Mouse (Mus musculus): ENCODE measurements around the gene Mpdz. TPM values are rescaled to one million over a fixed set of nuclear protein-coding genes. Genes with fewer than 3 reads are reported as not detected.

Gene Mpdz
- polyA plus RNA-seq, 1 experiment from 2014 or later, result 14.8 TPM

GRCm38 (mm10) chr4:81309473-81310167 is 133.0 kb downstream of the Mpdz start:
- H3K9ac ChIP-seq, result no peak overlapping the region
- no peak overlapping the region for H3K4me3 ChIP-seq
- H3K36me3 ChIP-seq, result peaks cover 14% of the 10 kb centered on the region
- no peak overlapping the region; the same call in 1 of the 2 replicates for H3K27ac ChIP-seq
- WGBS, result 87% methylated on average over 12 of the region's 12 CpGs
- no peaks in the 10 kb centered on the region for H3K4me1 ChIP-seq (replicated peaks)
- H3K27me3 ChIP-seq, result no peaks in the 10 kb centered on the region
- no peak overlapping the region for H3K4me2 ChIP-seq
- no peak for ATAC-seq (ENCODE audit: low FRiP score)
- H3K9me3 ChIP-seq, result no peaks in the 10 kb centered on the region

GRCm38 (mm10) chr4:81307596-81308265 is 134.9 kb downstream of the Mpdz start:
- H3K9me3 ChIP-seq, result no peaks in the 10 kb centered on the region
- H3K4me3 ChIP-seq, result no peak overlapping the region
- no peaks in the 10 kb centered on the region for H3K27me3 ChIP-seq
- WGBS, result 91% methylated on average over 10 of the region's 10 CpGs
- no peak overlapping the region for H3K9ac ChIP-seq
- H3K36me3 ChIP-seq, result peaks cover 14% of the 10 kb centered on the region
- H3K4me2 ChIP-seq, result no peak overlapping the region
- no peak for ATAC-seq (ENCODE audit: low FRiP score)
- no peaks in the 10 kb centered on the region for H3K4me1 ChIP-seq (replicated peaks)
- H3K27ac ChIP-seq, result no peak overlapping the region

- ATAC-seq (ENCODE audit: low FRiP score), result no peak
- Histone ChIP-seq H3K9ac (no peak overlapping the region), H3K4me2 (no peak overlapping the region), H3K4me1 (replicated peaks) (no peaks in the 10 kb centered on the region), H3K36me3 (peaks cover 15% of the 10 kb centered on the region), H3K27ac (no peak overlapping the region), H3K9me3 (no peaks in the 10 kb centered on the region), H3K4me3 (no peak overlapping the region), H3K27me3 (no peaks in the 10 kb centered on the region)
- 96% methylated on average over 3 of the region's 3 CpGs for WGBS
Observed at GRCm38 (mm10) chr4:81302056-81302455, 140.6 kb downstream of the Mpdz start.

- peaks cover 19% of the 10 kb centered on the region for H3K36me3 ChIP-seq
- no peak overlapping the region for H3K4me3 ChIP-seq
- no peak overlapping the region for H3K9ac ChIP-seq
- WGBS, result 73% methylated on average over 4 of the region's 4 CpGs
- no peak overlapping the region for H3K4me2 ChIP-seq
- ATAC-seq (ENCODE audit: low FRiP score), result no peak
- no peaks in the 10 kb centered on the region for H3K27me3 ChIP-seq
- no peaks in the 10 kb centered on the region for H3K4me1 ChIP-seq (replicated peaks)
- H3K27ac ChIP-seq, result no peak overlapping the region
- no peaks in the 10 kb centered on the region for H3K9me3 ChIP-seq
Observed at GRCm38 (mm10) chr4:81298384-81298783, 144.2 kb downstream of the Mpdz start.

- no peak for ATAC-seq (ENCODE audit: low FRiP score)
- no peaks in the 10 kb centered on the region for H3K9me3 ChIP-seq
- no peak overlapping the region for H3K4me2 ChIP-seq
- H3K36me3 ChIP-seq, result peaks cover 22% of the 10 kb centered on the region
- no peak overlapping the region for H3K4me3 ChIP-seq
- H3K9ac ChIP-seq, result no peak overlapping the region
- H3K4me1 ChIP-seq (replicated peaks), result 0 out of 2 replicates have a peak, but pooled peaks cover 3% of the 10 kb centered on the region
- no peak overlapping the region for H3K27ac ChIP-seq
- H3K27me3 ChIP-seq, result no peaks in the 10 kb centered on the region
Observed at GRCm38 (mm10) chr4:81293309-81293708, 149.3 kb downstream of the Mpdz start.

GRCm38 (mm10) chr4:81285564-81285963 is 157.1 kb downstream of the Mpdz start:
- H3K4me2 ChIP-seq, result no peak overlapping the region
- H3K27me3 ChIP-seq, result no peaks in the 10 kb centered on the region
- WGBS, result 86% methylated on average over 4 of the region's 4 CpGs
- no peak overlapping the region for H3K4me3 ChIP-seq
- no peak for ATAC-seq (ENCODE audit: low FRiP score)
- no peak overlapping the region for H3K27ac ChIP-seq
- peaks cover 12% of the 10 kb centered on the region; the same call in 1 of the 2 replicates for H3K36me3 ChIP-seq
- no peaks in the 10 kb centered on the region for H3K9me3 ChIP-seq
- H3K4me1 ChIP-seq (replicated peaks), result 0 out of 2 replicates have a peak, but pooled peaks cover 3% of the 10 kb centered on the region
- no peak overlapping the region for H3K9ac ChIP-seq

- Histone ChIP-seq H3K27me3 (no peaks in the 10 kb centered on the region), H3K9ac (no peak overlapping the region), H3K4me3 (no peak overlapping the region), H3K36me3 (peaks cover 8% of the 10 kb centered on the region; the same call in 1 of the 2 replicates), H3K9me3 (no peaks in the 10 kb centered on the region), H3K4me1 (replicated peaks) (no peaks in the 10 kb centered on the region), H3K27ac (no peak overlapping the region), H3K4me2 (no peak overlapping the region)
- WGBS, result 95% methylated on average over 3 of the region's 3 CpGs
- no peak for ATAC-seq (ENCODE audit: low FRiP score)
Observed at GRCm38 (mm10) chr4:81283611-81284010, 159.0 kb downstream of the Mpdz start.

GRCm38 (mm10) chr4:81283081-81283480 is 159.5 kb downstream of the Mpdz start:
- no peak overlapping the region for H3K9ac ChIP-seq
- no peak for ATAC-seq (ENCODE audit: low FRiP score)
- no peak overlapping the region for H3K27ac ChIP-seq
- H3K9me3 ChIP-seq, result no peaks in the 10 kb centered on the region
- no peak overlapping the region for H3K4me2 ChIP-seq
- H3K36me3 ChIP-seq, result peaks cover 8% of the 10 kb centered on the region; the same call in 1 of the 2 replicates
- 89% methylated on average over 6 of the region's 6 CpGs for WGBS
- no peaks in the 10 kb centered on the region for H3K27me3 ChIP-seq
- no peaks in the 10 kb centered on the region for H3K4me1 ChIP-seq (replicated peaks)
- H3K4me3 ChIP-seq, result no peak overlapping the region

GRCm38 (mm10) chr4:81280098-81280497 is 162.5 kb downstream of the Mpdz start:
- H3K4me3 ChIP-seq, result no peak overlapping the region
- no peaks in the 10 kb centered on the region for H3K27me3 ChIP-seq
- WGBS, result 33% methylated on average over 4 of the region's 4 CpGs
- no peak overlapping the region for H3K4me2 ChIP-seq
- H3K4me1 ChIP-seq (replicated peaks), result no peaks in the 10 kb centered on the region; the same call in 1 of the 2 replicates
- no peaks in the 10 kb centered on the region for H3K9me3 ChIP-seq
- no peak for ATAC-seq (ENCODE audit: low FRiP score)
- H3K9ac ChIP-seq, result no peak overlapping the region
- H3K36me3 ChIP-seq, result no peaks in the 10 kb centered on the region
- H3K27ac ChIP-seq, result no peak overlapping the region

GRCm38 (mm10) chr4:81279451-81279850 is 163.2 kb downstream of the Mpdz start:
- H3K4me3 ChIP-seq, result no peak overlapping the region
- H3K4me2 ChIP-seq, result no peak overlapping the region
- H3K9me3 ChIP-seq, result no peaks in the 10 kb centered on the region
- H3K27ac ChIP-seq, result no peak overlapping the region
- H3K27me3 ChIP-seq, result no peaks in the 10 kb centered on the region
- H3K4me1 ChIP-seq (replicated peaks), result no peaks in the 10 kb centered on the region; the same call in 1 of the 2 replicates
- no peaks in the 10 kb centered on the region for H3K36me3 ChIP-seq
- ATAC-seq (ENCODE audit: low FRiP score), result no peak
- H3K9ac ChIP-seq, result no peak overlapping the region
- 54% methylated on average over 5 of the region's 5 CpGs for WGBS

- no peaks in the 10 kb centered on the region for H3K9me3 ChIP-seq
- no peaks in the 10 kb centered on the region for H3K36me3 ChIP-seq
- ATAC-seq (ENCODE audit: low FRiP score), result no peak
- no peaks in the 10 kb centered on the region; the same call in 1 of the 2 replicates for H3K4me1 ChIP-seq (replicated peaks)
- no peak overlapping the region for H3K4me2 ChIP-seq
- H3K4me3 ChIP-seq, result no peak overlapping the region
- no peaks in the 10 kb centered on the region for H3K27me3 ChIP-seq
- no peak overlapping the region for H3K27ac ChIP-seq
- WGBS, result 36% methylated on average over 6 of the region's 6 CpGs
- no peak overlapping the region for H3K9ac ChIP-seq
Observed at GRCm38 (mm10) chr4:81275957-81276715, 166.5 kb downstream of the Mpdz start.

GRCm38 (mm10) chr4:81273067-81273466 is 169.5 kb downstream of the Mpdz start:
- no peak overlapping the region for H3K9ac ChIP-seq

More at GRCm38 (mm10) chr4:81273067-81273466, 169.5 kb downstream of the Mpdz start:
- no peak overlapping the region for H3K27ac ChIP-seq
- 97% methylated on average over 2 of the region's 2 CpGs for WGBS
- no peaks in the 10 kb centered on the region for H3K9me3 ChIP-seq
- no peaks in the 10 kb centered on the region for H3K27me3 ChIP-seq
- ATAC-seq (ENCODE audit: low FRiP score), result no peak
- H3K4me3 ChIP-seq, result no peak overlapping the region
- no peaks in the 10 kb centered on the region for H3K36me3 ChIP-seq
- no peaks in the 10 kb centered on the region; the same call in 1 of the 2 replicates for H3K4me1 ChIP-seq (replicated peaks)
- no peak overlapping the region for H3K4me2 ChIP-seq

Measured in hindbrain, embryonic 13.5 days (tissue).